Mouse (Mus musculus): Measurements from ENCODE around the gene Olfr839-ps1.

Gene Olfr839-ps1

DNA sequence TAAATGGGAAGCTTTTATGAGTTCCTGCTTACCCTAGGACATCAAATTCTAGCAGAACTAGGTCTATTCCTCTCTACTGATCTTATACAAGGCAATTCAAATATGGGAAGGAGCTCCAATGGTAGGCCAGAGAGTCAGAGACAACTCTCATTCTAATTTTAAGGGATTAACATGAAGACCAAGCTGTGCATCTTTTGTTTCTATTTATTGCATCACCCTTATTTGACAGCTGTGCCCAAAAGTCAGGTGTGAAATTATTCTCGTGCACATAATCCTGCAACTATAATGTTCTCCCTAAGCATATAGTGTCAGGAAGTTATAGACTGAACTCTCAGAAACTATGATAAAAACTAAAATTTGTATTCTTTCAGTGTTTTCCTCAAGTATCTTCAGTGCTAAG, at the start of gene Olfr839-ps1:
Gene Olfr839-ps1 (minus strand): TSS at position 101 of the 400 bp plus-strand sequence.
- DNase-seq, result no peak

DNA sequence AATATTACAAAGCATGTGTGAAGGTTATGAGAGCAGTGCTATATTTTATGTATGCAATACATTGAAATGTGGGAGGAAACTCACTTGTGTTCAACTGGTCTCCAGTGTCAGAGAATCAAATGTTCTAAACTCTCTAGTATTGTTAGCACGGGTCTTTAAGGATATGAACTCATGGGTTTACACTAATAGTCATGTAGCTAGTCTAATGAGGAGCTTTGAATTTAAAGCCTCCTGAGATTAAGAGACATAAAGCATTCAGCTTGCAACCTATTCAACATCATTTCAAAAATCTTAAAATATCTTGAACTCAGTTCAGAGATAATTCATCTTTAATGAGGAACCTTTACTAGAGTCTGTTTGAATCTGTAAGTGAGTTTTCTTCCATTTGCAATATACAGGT, 41.1 kb downstream of the Olfr839-ps1 start, which contains the start of gene Olfr837:
Gene Olfr837 (plus strand): TSS at position 301 of the 400 bp plus-strand sequence.
- no peak for DNase-seq

DNA sequence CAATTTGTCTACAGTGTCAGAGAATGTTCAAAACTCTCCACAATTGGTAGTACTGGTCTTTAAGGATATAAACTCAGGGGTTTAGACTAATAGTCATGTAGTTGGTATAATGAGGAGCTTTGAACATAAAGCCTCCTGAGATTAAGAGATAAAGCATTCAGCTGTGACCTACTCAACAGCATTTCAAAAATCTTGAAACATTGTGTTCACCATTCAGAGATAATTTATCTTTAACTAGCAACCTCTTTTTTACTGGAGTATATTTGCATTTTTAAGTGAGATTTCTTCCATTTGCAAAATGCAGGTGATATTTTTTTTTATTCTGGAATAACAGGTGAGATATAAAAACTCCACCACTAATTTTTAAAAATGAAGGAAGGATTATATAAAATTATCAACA, 57.0 kb downstream of the Olfr839-ps1 start, which contains the start of gene Olfr836:
Gene Olfr836 (plus strand): TSS at position 301 of the 400 bp plus-strand sequence.
- no peak for DNase-seq

All from cerebellum, adult 18-20 months (tissue).